Mouse (Mus musculus): ENCODE measurements around the gene Lsm10.

The Lsm10 gene

GRCm38 (mm10) chr4:126118651-126119050, 22.2 kb downstream of the Lsm10 start:
- in situ Hi-C loops (cut with MboI; ENCODE audit: low sequenced_read_pairs): no loop called here

DNA sequence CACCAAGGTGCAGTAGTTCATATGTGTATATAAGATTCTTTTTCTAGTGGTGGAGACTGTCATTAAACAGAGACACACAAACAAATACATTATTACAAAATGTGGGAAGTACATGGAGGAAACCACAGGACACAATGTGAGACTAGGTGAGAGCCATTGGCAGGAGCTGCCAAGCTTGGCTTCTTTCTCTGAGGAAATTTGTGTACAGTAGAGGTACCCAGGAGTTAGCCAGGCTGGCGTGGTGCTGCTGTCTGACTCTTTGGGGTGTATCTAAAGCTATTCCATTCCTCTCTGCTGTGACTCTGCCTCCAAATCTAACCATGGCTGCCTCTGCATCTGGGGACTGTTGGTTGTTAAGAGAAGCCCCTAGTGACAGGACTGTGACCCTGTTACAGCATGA, 22.6 kb downstream of the Lsm10 start:
- in situ Hi-C loops (cut with MboI; ENCODE audit: low sequenced_read_pairs): no loop called here

DNA sequence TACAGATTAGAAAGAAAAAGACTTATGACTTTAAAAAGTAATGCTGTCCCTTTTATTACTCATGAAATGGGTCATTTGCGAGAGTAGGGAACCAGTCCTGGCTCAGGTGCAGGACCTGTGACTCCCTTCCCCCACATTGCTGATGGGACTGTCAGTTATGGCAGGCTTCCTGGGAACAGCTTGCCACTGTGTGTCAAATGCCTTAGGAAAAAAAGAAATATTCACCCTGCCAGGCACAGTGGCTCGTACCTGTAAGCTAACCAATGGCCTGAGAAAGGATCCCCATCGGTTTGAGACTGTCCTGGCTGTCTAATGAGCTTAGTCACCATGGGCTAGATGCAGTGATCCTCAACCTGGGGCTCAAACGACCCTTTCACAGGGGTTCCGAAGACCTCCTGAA, 23.6 kb downstream of the Lsm10 start:
- in situ Hi-C loops (cut with MboI; ENCODE audit: low sequenced_read_pairs): no loop called here

- in situ Hi-C loops (cut with MboI; ENCODE audit: low sequenced_read_pairs): no loop called here
Measured at GRCm38 (mm10) chr4:126120506-126120905, 24.1 kb downstream of the Lsm10 start.

- in situ Hi-C loops (cut with MboI; ENCODE audit: low sequenced_read_pairs): no loop called here
Measured at GRCm38 (mm10) chr4:126123309-126124040, 27.1 kb downstream of the Lsm10 start.

DNA sequence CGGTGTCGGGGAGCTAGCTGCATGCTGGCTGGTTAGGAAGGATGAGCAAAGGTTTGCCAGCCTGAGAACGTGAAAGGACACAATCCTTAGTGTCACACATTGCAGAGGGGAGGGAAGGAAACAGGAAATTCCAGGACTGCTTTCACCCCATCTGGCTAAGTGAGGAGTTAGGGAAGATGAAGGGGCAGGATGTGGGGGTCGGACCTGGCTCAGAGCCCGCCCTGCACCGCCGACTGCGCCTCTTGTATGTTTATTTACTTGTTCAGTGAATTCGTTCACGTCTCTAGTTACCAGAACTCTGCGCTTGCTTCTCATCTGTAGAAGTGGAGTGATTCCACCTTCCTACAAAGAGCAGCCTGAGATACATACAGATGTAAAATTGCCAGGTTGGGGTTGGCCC, 34.1 kb downstream of the Lsm10 start:
- in situ Hi-C loops (cut with MboI; ENCODE audit: low sequenced_read_pairs): no loop called here

DNA sequence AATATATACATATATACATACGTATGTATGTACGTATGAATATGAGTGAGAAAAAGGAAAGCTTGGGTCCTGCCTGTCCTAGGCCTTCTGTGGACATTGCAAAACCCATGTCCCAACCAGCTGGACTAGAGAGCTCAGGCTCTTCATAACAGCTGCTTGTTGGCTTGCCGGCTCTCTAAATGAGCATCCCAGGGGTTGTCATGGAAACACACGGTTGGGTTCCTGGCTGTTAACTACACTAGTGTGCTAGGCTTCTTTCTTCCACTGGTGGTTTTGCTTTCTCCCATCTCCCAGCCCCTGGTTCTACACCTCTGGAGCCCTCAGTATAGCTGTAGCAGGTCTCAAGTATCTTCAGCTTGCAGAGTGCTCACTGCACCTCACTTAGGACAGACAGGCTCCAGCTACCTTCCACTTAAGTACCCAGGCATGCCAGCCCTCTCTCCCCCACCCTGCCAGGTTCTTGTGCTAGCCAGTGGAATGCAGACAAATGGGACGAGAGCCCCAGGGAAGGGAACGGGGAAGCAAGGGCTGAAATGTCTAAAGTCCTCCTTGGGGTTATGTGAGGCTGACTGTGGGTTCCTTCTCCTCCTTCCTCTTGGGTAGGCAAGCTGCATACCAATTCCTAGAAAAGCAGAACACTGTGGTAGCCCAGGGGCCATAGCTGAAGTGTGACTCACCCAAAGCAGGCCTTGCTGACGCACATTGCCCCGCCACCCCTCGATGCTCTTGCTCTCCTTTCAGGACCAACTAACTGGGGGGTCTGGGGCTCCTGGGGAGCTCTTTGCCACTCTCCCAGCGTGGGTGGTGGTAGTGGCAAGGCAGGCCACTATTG, 35.1 kb downstream of the Lsm10 start:
- in situ Hi-C loops (cut with MboI; ENCODE audit: low sequenced_read_pairs): no loop called here

GRCm38 (mm10) chr4:126132636-126133264, 36.3 kb downstream of the Lsm10 start:
- in situ Hi-C loops (cut with MboI; ENCODE audit: low sequenced_read_pairs): no loop called here

GRCm38 (mm10) chr4:126134236-126134635, 37.8 kb downstream of the Lsm10 start:
- in situ Hi-C loops (cut with MboI; ENCODE audit: low sequenced_read_pairs): no loop called here

- in situ Hi-C loops (cut with MboI; ENCODE audit: low sequenced_read_pairs): no loop called here
Measured at GRCm38 (mm10) chr4:126134639-126135038, 38.2 kb downstream of the Lsm10 start.

DNA sequence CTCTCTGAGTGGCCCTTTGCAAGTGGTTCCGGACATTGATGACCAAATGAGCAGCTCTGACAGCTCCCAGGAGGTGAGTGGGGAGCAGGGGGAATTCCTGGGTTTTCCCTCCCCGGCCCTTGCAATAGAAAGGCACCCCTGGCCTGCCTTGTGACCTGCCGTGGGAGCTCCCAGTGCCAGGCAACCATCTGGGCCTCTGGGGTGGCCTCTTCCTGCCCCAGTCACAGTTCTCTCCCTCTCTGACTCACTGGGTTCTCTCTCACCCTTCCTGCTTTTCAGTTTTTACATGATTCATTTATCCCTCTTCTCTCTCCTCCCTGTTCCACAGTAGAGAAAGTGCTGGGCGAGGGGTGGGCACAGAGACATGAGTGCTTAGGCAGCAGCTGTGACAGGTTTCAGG, 41.4 kb downstream of the Lsm10 start:
- in situ Hi-C loops (cut with MboI; ENCODE audit: low sequenced_read_pairs): no loop called here

DNA sequence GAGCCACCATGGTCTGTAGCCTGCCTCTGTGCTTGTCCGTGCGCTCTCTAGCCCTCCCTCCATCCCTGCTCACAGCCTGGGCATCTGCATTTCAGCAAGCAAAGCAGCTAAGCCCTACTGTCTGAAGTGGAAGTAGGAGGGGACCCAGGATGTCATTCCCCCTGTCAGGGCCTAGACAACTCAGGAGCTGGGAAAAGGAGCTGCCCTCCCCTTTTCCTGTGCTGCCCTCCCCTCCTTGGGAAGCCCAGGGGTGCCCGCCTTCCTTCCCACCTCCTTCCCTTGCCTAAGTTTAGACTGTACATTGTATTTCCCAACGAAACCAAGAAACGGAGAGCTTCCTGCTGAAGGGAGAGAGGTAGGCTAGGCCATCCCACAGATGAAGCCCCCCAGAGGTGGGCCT, 44.6 kb downstream of the Lsm10 start:
- in situ Hi-C loops (cut with MboI; ENCODE audit: low sequenced_read_pairs): no loop called here

DNA sequence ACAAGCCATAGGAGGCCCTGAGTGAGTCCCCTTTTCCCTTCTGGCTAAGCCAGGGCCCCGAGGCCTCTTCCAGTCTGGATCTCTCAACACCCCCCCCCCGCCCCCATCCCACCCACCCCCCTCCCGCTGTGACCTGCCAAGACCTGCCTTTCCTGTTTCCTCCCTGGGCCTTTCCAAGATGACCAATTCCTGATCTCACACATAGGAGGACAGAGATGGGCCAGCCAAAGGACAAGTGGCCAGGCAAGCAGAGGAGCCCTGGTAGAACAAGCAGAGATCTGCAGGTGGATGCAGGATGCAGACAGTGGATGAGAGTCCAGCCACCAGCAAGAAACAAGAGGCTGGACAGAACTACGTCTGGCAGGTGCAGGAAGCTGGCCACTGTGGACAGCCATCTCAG, 49.0 kb downstream of the Lsm10 start:
- in situ Hi-C loops (cut with MboI; ENCODE audit: low sequenced_read_pairs): no loop called here

GRCm38 (mm10) chr4:126146974-126147532, 50.6 kb downstream of the Lsm10 start:
- in situ Hi-C loops (cut with MboI; ENCODE audit: low sequenced_read_pairs): no loop called here

DNA sequence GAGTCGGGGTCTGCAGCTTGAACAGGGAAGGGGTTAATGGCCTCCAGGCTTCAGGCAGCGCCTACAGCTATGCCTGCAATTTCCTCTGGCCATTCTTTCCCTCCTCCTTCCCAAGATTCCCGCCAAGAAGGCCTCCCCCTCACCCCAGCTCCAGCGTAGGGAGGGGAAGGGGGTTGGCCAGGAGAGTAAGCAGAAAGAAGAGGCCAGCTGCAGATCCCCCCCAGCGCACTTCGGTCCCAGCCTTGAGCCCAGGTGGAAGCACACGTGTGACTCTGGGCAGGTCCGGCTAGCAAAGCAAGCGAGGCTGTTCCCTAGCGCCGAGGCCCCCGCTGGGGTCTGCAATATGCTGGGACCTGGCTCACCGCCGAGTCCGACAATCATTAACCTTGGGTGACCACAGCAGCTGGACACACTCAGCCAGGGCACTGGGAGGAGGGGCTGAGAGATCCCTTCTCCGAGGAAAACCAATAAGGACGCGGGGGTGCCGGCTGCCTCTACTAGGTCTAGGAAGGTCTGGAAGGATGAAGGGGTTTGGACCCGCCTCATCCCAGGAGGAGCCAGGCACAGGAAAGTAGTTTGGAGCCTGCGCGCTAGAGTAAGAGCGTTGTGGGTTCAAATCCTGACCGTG, 51.2 kb downstream of the Lsm10 start, which contains the start of gene Eva1b:
Gene Eva1b (plus strand): TSS at position 212 of the 628 bp plus-strand sequence.
- in situ Hi-C loops (cut with MboI; ENCODE audit: low sequenced_read_pairs): no loop called here
